Mouse (Mus musculus): ENCODE measurements around the gene Cox20. TPM values are rescaled to one million over a fixed set of nuclear protein-coding genes. Genes with fewer than 3 reads are reported as not detected.

Gene Cox20
- 762 TPM for polyA plus RNA-seq (2014; fragmentation: Illumina TruSeq; extraction: RNeasy Lipid Tissue Mini Kit (QIAGEN cat#74804); ENCODE audit: low replicate concordance)

GRCm38 (mm10) chr1:178318389-178319184 is at the start of gene Cox20:
Cox20 (plus strand) TSS chr1:178319130.

GRCm38 (mm10) chr1:178337551-178338317 is 18.8 kb downstream of the Cox20 start, which contains the start of gene Hnrnpu:
Hnrnpu (minus strand) TSS chr1:178337797.

Other genes starting within 250 kb of the Cox20 start
- gene Desi2, start 131.7 kb upstream of the Cox20 start, polyA plus RNA-seq (2014; fragmentation: Illumina TruSeq; extraction: RNeasy Lipid Tissue Mini Kit (QIAGEN cat#74804); ENCODE audit: low replicate concordance), result 52.6 TPM
- 764 TPM for gene Hnrnpu, start 18.7 kb downstream of the Cox20 start, polyA plus RNA-seq (2014; fragmentation: Illumina TruSeq; extraction: RNeasy Lipid Tissue Mini Kit (QIAGEN cat#74804); ENCODE audit: low replicate concordance)
- 6.6 TPM for gene Efcab2, start 87.0 kb downstream of the Cox20 start, polyA plus RNA-seq (2014; fragmentation: Illumina TruSeq; extraction: RNeasy Lipid Tissue Mini Kit (QIAGEN cat#74804); ENCODE audit: low replicate concordance)
- 0.11 TPM for gene Kif26b, start 210.0 kb downstream of the Cox20 start, polyA plus RNA-seq (2014; fragmentation: Illumina TruSeq; extraction: RNeasy Lipid Tissue Mini Kit (QIAGEN cat#74804); ENCODE audit: low replicate concordance)

Measured in small intestine, adult 10 weeks (tissue).